Mouse (Mus musculus) NIH3T3 (cell line): ENCODE data around the gene Gm20683.

ENCODE experiments used
- DNase-seq: peaks from one replicate; pipeline ENCODE4 v3.0.0-alpha.2; 2012; ENCODE audit warnings: low read depth

Gm20683 gene

DNA sequence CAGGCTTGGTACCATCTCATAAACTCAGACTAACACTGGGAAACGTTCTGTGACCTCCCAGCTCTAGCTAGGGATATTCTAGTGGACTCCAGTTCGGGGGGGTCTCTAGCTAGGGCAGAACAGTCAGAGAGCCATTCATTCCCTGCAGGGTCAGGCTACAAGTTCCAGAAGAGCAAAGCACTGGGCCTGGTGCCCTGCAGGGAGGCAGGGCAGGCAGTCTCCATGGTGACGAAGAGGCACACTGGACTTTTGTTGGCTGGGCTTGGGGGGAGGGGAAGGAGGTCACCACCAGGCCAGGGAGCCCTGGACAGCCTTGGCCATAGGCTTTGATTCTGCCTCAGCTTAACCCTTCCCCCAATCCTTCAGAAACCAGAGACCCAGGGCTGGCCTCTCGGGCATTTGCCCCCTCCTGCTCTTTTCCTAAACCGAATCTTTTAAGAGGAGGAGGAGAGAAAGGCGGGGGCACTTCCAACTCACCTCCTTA is 45.9 kb downstream of the Gm20683 start, which contains the start of gene AC134908.4:
Gene AC134908.4, minus strand, starts transcription at position 51 of the 484 bp plus-strand sequence.
- DNase-seq, result peak; percentile 60

DNA sequence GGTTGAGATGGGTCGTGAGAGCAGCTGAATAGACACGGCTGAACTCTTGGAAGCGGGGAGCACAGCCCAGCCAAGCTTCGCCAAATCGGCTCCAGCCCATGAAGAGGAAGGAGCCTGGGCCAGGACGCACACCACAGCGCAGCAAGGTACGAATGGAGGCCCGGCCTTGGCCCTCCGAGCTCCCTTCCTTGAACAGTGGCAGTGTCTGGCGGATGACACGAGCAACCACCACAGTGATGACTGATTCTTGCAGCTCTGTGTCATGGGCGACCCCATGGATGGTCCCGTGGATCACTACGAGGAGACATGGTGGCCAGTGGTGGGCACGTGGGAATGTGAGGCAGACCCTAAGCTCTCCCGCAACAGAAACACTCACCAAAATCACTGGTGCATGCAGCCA is 46.6 kb downstream of the Gm20683 start:
- DNase-seq, result no peak

DNA sequence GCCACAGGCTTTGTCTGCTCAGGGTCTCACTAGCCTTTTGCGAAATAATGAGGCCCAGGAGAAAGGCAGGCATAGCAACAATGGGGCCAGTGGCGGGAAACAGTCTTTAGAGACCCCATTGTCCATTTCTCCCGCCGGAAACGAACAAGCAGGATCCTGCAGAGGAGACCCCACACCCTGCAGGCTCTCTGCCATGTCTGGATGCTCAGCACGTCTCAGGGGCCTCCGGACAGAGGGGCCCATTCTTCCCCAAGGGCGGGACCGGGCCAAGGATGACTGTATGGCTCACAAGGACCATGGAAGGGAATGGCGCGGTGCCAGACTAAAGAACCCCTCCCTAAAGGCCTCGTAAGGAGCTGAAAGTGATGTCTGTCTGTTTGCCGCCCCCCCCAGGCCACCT is 47.4 kb downstream of the Gm20683 start:
- DNase-seq, result no peak

DNA sequence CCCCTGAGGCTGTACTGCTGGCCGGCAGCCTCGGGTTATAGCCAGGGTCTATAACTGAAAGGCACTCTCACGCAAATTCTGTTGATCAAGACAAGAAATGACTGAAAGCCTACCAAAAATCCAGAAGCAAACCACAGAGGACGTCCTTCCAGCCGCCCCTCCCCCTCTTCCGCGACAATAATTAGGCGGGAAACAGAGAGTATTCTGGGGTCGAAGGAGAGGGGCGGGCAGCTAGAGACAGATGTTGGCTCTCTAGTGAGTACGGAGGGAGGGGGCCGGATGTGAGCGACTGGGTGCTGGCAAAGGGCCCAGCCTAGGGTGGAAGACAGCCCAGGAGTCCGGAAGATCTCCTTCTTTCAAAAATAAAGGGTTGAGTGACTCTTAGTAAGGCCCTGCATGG is 48.9 kb downstream of the Gm20683 start, which contains the start of gene Fam173a:
Gene Fam173a, minus strand, starts transcription at position 287 of the 400 bp plus-strand sequence.
- DNase-seq, result peak; percentile 87

DNA sequence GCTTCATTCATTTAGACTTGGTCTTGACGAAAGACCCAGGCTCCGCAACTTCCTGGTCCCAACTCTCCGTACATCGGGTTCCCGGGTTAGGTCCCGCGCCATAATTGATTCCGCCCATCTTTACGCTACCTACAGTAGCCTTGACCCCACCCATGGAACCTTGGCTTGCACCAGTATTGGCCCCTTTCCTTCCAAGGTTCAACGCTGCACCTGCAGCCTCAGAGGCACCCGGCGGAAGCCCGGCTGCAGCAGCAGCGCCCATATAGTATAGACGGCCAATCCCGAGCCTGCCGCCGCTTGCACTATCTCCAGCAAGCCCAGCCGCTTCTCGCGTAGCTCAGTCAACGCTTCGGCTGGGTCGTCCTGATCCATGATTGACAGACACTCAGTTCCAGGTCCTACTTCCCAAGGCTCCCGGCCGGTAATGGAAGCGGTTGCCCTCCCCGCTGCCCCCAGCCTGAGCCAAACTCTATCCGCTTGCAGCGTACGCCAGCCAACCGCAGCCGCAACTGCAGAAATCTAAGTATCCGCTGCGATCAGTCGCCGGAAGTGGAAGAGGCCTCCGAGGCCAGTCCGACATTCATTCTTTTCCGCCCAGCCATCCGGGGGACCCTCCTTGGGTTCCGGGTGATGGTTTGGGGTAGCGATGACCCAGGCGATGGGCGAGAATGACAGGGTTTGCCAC is 49.6 kb downstream of the Gm20683 start:
- peak; percentile 94 for DNase-seq

DNA sequence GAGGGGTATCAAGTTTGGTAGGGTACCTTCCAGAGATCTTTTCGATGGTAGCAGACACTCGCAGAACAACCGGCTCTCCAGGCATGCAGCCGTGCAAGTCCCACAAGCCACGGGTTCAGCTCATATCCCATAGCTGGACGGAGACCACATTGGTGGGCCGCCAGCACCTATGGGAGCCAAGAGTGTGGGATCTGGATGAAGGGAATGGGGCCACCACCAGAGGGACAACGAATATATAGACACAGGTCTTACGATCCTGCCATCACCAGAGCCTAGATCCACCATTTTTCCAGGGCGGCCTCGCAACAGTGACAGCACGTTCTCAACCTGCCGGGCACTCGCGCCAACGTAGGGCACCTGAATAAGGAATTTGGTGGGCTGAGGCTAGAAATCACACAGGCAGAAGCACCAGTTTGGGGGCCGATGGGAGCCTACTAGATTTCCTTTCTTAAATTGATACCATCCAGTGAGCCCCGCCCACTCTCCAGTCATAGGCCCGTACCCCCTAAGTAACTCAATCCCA is 50.2 kb downstream of the Gm20683 start:
- no peak for DNase-seq

DNA sequence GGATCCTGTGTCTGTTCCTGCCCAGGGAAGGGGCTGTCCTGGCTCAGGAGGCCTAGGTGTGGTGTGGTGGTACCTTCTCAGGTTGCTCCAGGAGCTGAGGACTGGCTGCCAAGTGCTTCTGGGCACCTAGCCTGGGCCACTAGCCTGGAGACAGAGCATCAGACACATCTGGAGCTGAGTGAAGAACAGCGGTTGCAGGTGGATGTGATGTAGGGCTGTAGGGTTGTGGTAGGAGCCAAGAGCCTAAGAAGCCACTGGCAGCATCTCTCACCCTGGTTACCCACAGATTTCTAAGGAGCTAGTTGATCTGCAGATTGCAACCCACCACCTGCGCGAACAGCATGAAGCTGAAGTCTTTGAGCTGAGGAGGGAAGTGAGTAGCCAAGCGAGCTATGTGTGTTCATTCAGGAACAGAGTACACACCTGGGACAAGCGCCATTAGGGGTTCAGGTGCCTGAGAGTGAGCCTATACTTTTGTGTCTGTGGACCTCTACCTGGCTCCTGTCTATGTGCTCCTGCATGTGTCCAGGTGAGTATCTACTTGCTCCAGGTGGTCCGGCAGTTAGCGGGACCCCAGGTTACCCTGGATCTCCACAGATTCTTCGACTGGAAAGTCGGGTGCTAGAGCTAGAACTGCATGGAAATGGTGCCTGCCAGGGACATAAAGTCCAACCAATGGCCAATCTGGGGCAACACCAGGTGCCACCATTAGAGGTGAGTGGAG is 54.6 kb downstream of the Gm20683 start:
- DNase-seq, result no peak

DNA sequence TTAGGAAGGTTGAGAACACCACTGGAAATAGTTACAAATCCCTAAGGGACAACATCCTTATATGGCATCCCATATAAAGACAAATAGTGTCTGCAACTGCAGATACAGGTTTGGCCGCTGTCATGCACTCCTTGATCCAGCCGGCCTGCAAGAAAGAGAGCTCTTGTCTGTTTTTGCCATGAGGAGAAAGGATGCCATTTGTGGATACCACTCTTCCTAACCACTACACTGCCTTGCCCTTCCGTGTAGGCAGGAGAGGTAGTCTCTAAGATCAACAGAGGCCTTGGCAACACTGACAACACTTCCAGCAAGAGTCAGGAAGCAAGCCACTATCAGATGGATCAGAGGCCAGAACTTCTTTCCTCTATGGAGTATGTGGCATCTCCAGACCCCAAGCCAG is 55.3 kb downstream of the Gm20683 start, which contains the start of gene Ccdc78:
Gene Ccdc78, plus strand, starts transcription at position 301 of the 400 bp plus-strand sequence.
- no peak for DNase-seq

DNA sequence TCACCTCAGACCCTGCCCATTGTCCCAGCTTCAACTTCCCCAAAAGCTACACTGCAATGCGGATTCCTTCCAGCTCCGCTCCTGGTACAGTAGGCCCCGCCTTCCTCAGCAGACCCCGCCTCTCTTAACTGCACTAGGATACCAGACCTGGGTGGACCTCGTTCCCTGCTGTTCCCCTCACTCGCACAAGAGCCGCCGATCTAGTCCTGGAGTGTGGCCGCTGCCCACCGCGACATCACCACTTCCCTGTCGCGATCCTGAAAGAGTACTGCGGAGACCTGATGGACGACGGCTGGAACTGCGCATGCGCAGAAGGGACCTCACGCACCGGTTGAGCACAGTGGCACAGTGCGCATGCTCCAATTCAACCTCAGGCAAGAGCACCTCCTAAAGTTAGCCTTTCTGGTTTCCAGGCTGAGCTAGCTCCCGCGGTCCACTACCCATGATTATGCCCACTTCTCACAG is 56.2 kb downstream of the Gm20683 start, which contains the start of gene Haghl:
Gene Haghl, minus strand, starts transcription at position 393 of the 465 bp plus-strand sequence.
- peak; percentile 99 for DNase-seq
